Mouse (Mus musculus): ENCODE measurements at regions not wholly inside any gene's neighbourhood (a gene's known extent, or its start where the extent isn't known, plus 50 kb on each side); places are given as distances from the start of the nearest gene placed in this dataset.

GRCm38 (mm10) chr9:47470741-47471140 is 59.2 kb upstream of the Cadm1 start:
- Histone ChIP-seq H3K4me2 (ENCODE audit: insufficient read depth, low read depth, poor library complexity, severe bottlenecking) (no peak overlapping the region), H3K9ac (ENCODE audit: insufficient read depth, low read depth) (no peak overlapping the region), H3K79me2 (replicated peaks; ENCODE audit: control insufficient read depth, extremely low read depth, insufficient read depth, poor library complexity, severe bottlenecking) (no peaks in the 10 kb centered on the region), H3K27ac (ENCODE audit: insufficient read depth, low read depth) (no peak overlapping the region), H3K27me3 (replicated peaks) (no peaks in the 10 kb centered on the region), H3K36me3 (replicated peaks in 1 of 2; ENCODE audit: control insufficient read depth in 1 of 2, insufficient read depth in 1 of 2, low read length in 1 of 2) (no peaks in the 10 kb centered on the region), H3K9me3 (replicated peaks; ENCODE audit: low read length) (peaks cover 89% of the 10 kb centered on the region), H3K4me1 (ENCODE audit: control insufficient read depth in 1 of 2, insufficient read depth in 2 of 2) (no peaks in the 10 kb centered on the region), H3K4me3 (replicated peaks in 1 of 3; ENCODE audit: low read depth in 2 of 3, low read length in 2 of 3, poor library complexity in 1 of 3) (no peak overlapping the region)
- dilution Hi-C loops (cut with MboI; ENCODE audit: extremely low pct_ligation_motif_present, extremely low pct_unique_long_range_greater_than_20kb, low sequenced_read_pairs) = no loop called here
- TF ChIP-seq HCFC1 (IDR thresholded peaks at IDR 0.05; ENCODE audit: low read depth, low read length) (no peak), USF2 (conservative IDR thresholded peaks at IDR 0.05; ENCODE audit: low read depth, low read length) (no peak), MAX (IDR thresholded peaks at IDR 0.05; ENCODE audit: low read length) (no peak), RAD21 (IDR thresholded peaks at IDR 0.05; ENCODE audit: low read depth, low read length) (no peak), JUN (IDR thresholded peaks at IDR 0.05; ENCODE audit: insufficient read depth, low read depth, low read length) (no peak), IRF4 (IDR thresholded peaks at IDR 0.05; ENCODE audit: low read depth, low read length) (no peak), UBTF (IDR thresholded peaks at IDR 0.05; ENCODE audit: low read depth, low read length) (no peak), USF1 (IDR thresholded peaks at IDR 0.05; ENCODE audit: low read depth, low read length) (no peak), KAT2A (IDR thresholded peaks at IDR 0.05; ENCODE audit: insufficient replicate concordance, low read length) (no peak), ZKSCAN1 (IDR thresholded peaks at IDR 0.05; ENCODE audit: borderline replicate concordance, low read depth, low read length) (no peak)
- DNase-seq (ENCODE audit: extremely low read depth) = no peak
- in situ Hi-C loops (cut with MboI; ENCODE audit: low pct_ligation_motif_present, low pct_unique_long_range_greater_than_20kb, low sequenced_read_pairs) = no loop called here

DNA sequence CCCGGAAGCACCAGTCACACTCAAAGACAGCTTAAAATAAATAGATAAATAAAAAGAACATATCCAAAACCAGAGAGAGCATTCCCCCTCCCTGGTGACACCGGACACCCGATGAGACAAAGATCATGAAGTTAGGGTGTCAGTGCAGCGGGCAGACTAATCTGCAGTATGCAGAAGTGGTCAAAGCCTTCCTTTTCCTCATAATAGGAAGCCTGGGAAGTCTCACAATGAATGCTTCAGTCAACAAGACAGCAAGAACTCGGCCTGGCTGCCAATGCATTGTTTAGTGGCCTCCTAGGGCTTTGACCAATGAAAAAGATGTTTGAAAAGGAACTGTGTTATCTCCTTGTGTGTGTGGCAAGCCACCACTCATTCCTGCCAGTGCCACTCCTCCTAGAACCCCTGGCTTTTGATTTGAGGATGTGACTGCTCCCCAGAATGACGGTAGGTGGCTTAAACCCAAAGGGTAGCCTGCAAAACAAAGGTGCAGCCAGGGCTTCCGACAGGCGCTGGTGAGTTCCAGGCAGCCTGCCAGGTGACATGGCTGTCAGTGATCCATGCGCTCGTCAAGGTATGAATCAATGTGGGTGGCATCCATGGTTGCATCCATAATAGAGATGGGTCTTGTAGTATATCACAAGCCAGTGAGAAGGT is 58.1 kb upstream of the Cadm1 start:
- Histone ChIP-seq H3K27me3 (replicated peaks) (no peaks in the 10 kb centered on the region), H3K9me3 (replicated peaks; ENCODE audit: low read length) (peaks cover 86% of the 10 kb centered on the region), H3K4me3 (replicated peaks in 1 of 3; ENCODE audit: low read depth in 2 of 3, low read length in 2 of 3, poor library complexity in 1 of 3) (no peak overlapping the region), H3K36me3 (replicated peaks in 1 of 2; ENCODE audit: control insufficient read depth in 1 of 2, insufficient read depth in 1 of 2, low read length in 1 of 2) (no peaks in the 10 kb centered on the region), H3K9ac (ENCODE audit: insufficient read depth, low read depth) (no peak overlapping the region), H3K4me2 (ENCODE audit: insufficient read depth, low read depth, poor library complexity, severe bottlenecking) (no peak overlapping the region), H3K4me1 (ENCODE audit: control insufficient read depth in 1 of 2, insufficient read depth in 2 of 2) (no peaks in the 10 kb centered on the region), H3K27ac (ENCODE audit: insufficient read depth, low read depth) (no peak overlapping the region), H3K79me2 (replicated peaks; ENCODE audit: control insufficient read depth, extremely low read depth, insufficient read depth, poor library complexity, severe bottlenecking) (no peaks in the 10 kb centered on the region)
- dilution Hi-C loops (cut with MboI; ENCODE audit: extremely low pct_ligation_motif_present, extremely low pct_unique_long_range_greater_than_20kb, low sequenced_read_pairs) (no loop called here), in situ Hi-C loops (cut with MboI; ENCODE audit: low pct_ligation_motif_present, low pct_unique_long_range_greater_than_20kb, low sequenced_read_pairs) (no loop called here)
- TF ChIP-seq MYC (IDR thresholded peaks at IDR 0.05; ENCODE audit: low read depth, low read length) (no peak), JUND (conservative IDR thresholded peaks at IDR 0.05; ENCODE audit: low read depth, low read length) (no peak), JUN (IDR thresholded peaks at IDR 0.05; ENCODE audit: insufficient read depth, low read depth, low read length) (no peak), KAT2A (IDR thresholded peaks at IDR 0.05; ENCODE audit: insufficient replicate concordance, low read length) (no peak), ZNF384 (IDR thresholded peaks at IDR 0.05; ENCODE audit: low read depth, low read length) (no peak), TCF12 (IDR thresholded peaks at IDR 0.05; ENCODE audit: low read depth, low read length) (no peak), ZC3H11A (IDR thresholded peaks at IDR 0.05; ENCODE audit: low read depth, low read length) (no peak), ETS1 (conservative IDR thresholded peaks at IDR 0.05; ENCODE audit: low read depth, low read length) (no peak), GABPA (IDR thresholded peaks at IDR 0.05; ENCODE audit: insufficient replicate concordance, low read depth, low read length) (no peak)
- no peak for DNase-seq (ENCODE audit: extremely low read depth)
